Mouse (Mus musculus): Measurements from ENCODE around the gene Sltm. TPM values are rescaled to one million over a fixed set of nuclear protein-coding genes. Genes with fewer than 3 reads are reported as not detected.

The Sltm gene
- polyA plus RNA-seq, 1 experiment from 2014 or later, result 51.2 TPM

DNA sequence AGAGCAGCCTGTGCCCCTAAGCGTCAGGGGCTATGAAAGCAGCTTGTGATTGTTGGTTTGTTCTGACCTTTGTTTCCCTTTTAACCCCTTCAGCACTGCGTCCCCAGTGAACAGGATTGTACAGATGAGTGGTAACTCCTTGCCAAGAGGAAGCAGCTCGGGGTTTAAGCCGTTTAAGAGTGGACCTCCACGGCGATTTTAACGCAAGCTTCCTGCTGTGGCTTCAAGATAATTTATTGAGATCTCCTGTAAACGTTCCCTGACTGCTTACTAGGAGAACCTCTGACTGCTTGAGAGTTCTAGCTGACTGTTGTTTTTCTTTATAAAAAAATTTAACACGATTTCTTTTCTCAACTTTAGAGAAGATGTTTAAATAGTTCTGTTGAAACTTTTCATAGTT, 48.9 kb downstream of the Sltm start:
- peaks cover 57% of the 10 kb centered on the region for H3K36me3 ChIP-seq (ENCODE audit: control insufficient read depth, insufficient read depth, low read length)
- H3K4me3 ChIP-seq (ENCODE audit: low read depth, low read length), result no peak overlapping the region
- H3K27ac ChIP-seq (ENCODE audit: low read depth, low read length), result no peak overlapping the region
- ATAC-seq (replicated peaks; ENCODE audit: low FRiP score) (no peak), DNase-seq (ENCODE audit: low spot score) (no peak)
- H3K4me1 ChIP-seq (replicated peaks; ENCODE audit: control insufficient read depth, insufficient read depth, low read length), result 0 out of 2 replicates have a peak, but pooled peaks cover 2% of the 10 kb centered on the region
- no peak overlapping the region for H3K9ac ChIP-seq (ENCODE audit: low read depth, low read length)
- no peaks in the 10 kb centered on the region for H3K27me3 ChIP-seq (replicated peaks; ENCODE audit: control insufficient read depth, insufficient read depth, low read length)
- H3K9me3 ChIP-seq (ENCODE audit: control insufficient read depth, low read length), result no peaks in the 10 kb centered on the region
- no peak overlapping the region for H3K4me2 ChIP-seq
- WGBS, result 58% methylated on average over 9 of the region's 9 CpGs

DNA sequence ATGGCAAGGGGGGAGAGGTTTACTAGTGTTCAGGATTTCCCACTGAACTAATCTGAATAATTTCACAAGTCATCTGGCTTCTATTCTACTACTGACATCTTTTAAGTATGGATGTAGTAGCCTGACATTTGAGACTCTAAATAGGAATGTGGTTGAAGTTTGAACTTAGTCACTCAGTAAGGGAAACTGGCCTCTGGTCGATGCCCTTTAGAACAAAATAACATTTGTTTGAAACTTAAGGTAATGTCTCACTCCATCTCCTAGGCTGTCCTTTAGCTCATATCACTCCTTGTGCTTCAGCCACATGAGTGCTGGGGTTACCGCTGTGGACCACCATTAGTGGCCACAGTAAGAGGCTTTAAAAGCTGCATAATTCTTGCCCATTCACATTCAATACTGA, 55.7 kb downstream of the Sltm start:
- no peaks in the 10 kb centered on the region for H3K27me3 ChIP-seq (replicated peaks; ENCODE audit: control insufficient read depth, insufficient read depth, low read length)
- H3K9ac ChIP-seq (ENCODE audit: low read depth, low read length), result no peak overlapping the region
- no peaks in the 10 kb centered on the region for H3K9me3 ChIP-seq (ENCODE audit: control insufficient read depth, low read length)
- H3K4me1 ChIP-seq (replicated peaks; ENCODE audit: control insufficient read depth, insufficient read depth, low read length), result no peaks in the 10 kb centered on the region
- no peak overlapping the region for H3K4me2 ChIP-seq
- no peak for DNase-seq (ENCODE audit: low spot score)
- H3K27ac ChIP-seq (ENCODE audit: low read depth, low read length), result no peak overlapping the region
- H3K36me3 ChIP-seq (ENCODE audit: control insufficient read depth, insufficient read depth, low read length), result peaks cover 7% of the 10 kb centered on the region; the same call in 1 of the 2 replicates
- ATAC-seq (replicated peaks; ENCODE audit: low FRiP score), result no peak
- H3K4me3 ChIP-seq (ENCODE audit: low read depth, low read length), result no peak overlapping the region
- WGBS, result 91% methylated on average over 2 of the region's 2 CpGs

DNA sequence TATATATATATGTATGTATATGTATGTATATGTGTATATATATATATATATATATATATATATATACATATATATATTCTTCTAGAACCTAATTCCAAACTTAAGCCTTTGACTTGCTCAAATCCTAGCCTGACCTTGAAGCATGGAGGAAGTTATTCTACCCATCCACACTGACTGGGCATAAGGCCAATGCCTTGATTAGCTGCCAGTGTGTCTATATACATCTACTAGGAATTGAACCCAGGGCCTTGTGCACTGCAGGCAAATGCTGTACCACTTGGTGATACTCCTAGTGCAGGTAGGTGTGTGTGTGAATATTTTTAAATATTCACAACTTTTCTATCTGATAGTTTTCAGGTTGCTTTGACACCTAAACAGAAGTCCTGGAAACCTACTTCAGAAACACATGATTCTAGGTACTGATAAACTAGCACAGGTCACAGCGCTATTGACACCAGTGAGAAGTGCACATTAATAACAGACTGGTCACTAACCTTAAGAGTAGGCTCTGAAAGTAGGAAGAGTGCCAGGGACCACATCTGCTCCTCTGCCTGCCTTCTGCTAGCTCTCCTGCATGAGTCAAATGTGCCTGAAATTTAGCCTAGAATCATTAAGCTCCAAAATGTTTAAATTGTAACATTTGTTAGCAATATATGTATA, 59.8 kb downstream of the Sltm start:
- Histone ChIP-seq H3K4me3 (ENCODE audit: low read depth, low read length) (no peak overlapping the region), H3K4me1 (replicated peaks; ENCODE audit: control insufficient read depth, insufficient read depth, low read length) (no peaks in the 10 kb centered on the region), H3K27ac (ENCODE audit: low read depth, low read length) (no peak overlapping the region), H3K27me3 (replicated peaks; ENCODE audit: control insufficient read depth, insufficient read depth, low read length) (no peaks in the 10 kb centered on the region), H3K9me3 (ENCODE audit: control insufficient read depth, low read length) (no peaks in the 10 kb centered on the region), H3K9ac (ENCODE audit: low read depth, low read length) (no peak overlapping the region), H3K4me2 (no peak overlapping the region), H3K36me3 (ENCODE audit: control insufficient read depth, insufficient read depth, low read length) (peaks cover 9% of the 10 kb centered on the region)
- DNase-seq (ENCODE audit: low spot score) (no peak), ATAC-seq (replicated peaks; ENCODE audit: low FRiP score) (no peak)
- 94% methylated on average over 1 of the region's 1 CpGs for WGBS

DNA sequence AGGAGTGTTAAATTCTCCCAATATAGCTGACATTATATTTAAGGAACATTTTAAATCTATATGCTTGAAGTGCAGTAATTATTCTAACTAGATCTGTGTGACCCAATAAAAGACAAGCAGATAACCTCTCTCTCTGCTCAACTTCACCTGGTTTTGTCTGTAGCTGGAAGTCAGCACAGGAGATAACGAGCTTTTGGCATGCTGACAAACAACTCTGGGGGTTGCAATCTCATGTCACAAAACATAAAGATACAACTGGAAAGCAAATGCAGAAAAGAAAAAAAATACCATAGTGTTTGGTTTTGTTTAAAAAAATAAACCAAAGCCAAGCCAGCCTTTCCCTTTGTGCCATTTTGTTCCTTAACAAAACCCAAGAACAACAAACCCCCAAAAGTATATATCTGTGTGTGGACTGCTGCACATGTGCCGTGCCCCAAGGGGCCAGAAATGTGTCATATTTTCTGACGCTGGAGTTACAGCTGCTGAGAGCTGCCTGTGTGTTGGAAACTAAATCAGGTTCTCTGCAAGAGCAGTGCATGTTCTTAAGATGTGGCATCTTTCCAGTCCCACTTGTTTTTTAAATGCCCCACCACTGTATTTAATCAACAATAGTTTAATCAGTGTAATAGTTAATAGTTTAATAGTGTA, 68.6 kb downstream of the Sltm start:
- no peak overlapping the region for H3K9ac ChIP-seq (ENCODE audit: low read depth, low read length)
- 77% methylated on average over 3 of the region's 3 CpGs for WGBS
- H3K36me3 ChIP-seq (ENCODE audit: control insufficient read depth, insufficient read depth, low read length), result peaks cover 12% of the 10 kb centered on the region
- no peak overlapping the region for H3K27ac ChIP-seq (ENCODE audit: low read depth, low read length)
- DNase-seq (ENCODE audit: low spot score) (no peak), ATAC-seq (replicated peaks; ENCODE audit: low FRiP score) (no peak)
- H3K4me3 ChIP-seq (ENCODE audit: low read depth, low read length), result no peak overlapping the region
- no peaks in the 10 kb centered on the region for H3K4me1 ChIP-seq (replicated peaks; ENCODE audit: control insufficient read depth, insufficient read depth, low read length)
- no peaks in the 10 kb centered on the region for H3K27me3 ChIP-seq (replicated peaks; ENCODE audit: control insufficient read depth, insufficient read depth, low read length)
- no peaks in the 10 kb centered on the region for H3K9me3 ChIP-seq (ENCODE audit: control insufficient read depth, low read length)
- H3K4me2 ChIP-seq, result no peak overlapping the region

DNA sequence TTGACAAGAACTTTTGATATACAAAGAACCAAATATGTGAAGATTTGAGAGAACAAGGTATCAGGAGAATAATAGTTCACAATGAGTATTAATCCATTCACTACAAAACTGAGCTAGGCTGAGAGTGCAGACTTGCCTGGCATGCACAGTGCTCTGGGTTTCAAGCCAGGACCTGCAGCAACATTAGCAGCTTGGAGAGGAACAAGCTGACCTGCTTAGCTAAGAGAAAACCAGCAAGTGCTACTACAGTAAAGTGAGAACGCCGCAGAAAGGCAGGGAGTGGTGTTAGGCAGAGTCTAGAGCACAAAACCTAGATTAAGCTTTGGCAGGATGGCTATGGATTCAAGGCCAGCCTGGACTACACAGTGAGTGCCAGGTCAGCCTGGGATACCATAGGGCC, 87.2 kb downstream of the Sltm start:
- Histone ChIP-seq H3K4me1 (replicated peaks; ENCODE audit: control insufficient read depth, insufficient read depth, low read length) (no peaks in the 10 kb centered on the region), H3K9me3 (ENCODE audit: control insufficient read depth, low read length) (no peaks in the 10 kb centered on the region), H3K27ac (ENCODE audit: low read depth, low read length) (no peak overlapping the region), H3K36me3 (ENCODE audit: control insufficient read depth, insufficient read depth, low read length) (no peaks in the 10 kb centered on the region), H3K4me3 (ENCODE audit: low read depth, low read length) (no peak overlapping the region), H3K9ac (ENCODE audit: low read depth, low read length) (no peak overlapping the region), H3K27me3 (replicated peaks; ENCODE audit: control insufficient read depth, insufficient read depth, low read length) (no peaks in the 10 kb centered on the region), H3K4me2 (no peak overlapping the region)
- DNase-seq (ENCODE audit: low spot score) (no peak), ATAC-seq (replicated peaks; ENCODE audit: low FRiP score) (no peak)
- 95% methylated on average over 2 of the region's 2 CpGs for WGBS

DNA sequence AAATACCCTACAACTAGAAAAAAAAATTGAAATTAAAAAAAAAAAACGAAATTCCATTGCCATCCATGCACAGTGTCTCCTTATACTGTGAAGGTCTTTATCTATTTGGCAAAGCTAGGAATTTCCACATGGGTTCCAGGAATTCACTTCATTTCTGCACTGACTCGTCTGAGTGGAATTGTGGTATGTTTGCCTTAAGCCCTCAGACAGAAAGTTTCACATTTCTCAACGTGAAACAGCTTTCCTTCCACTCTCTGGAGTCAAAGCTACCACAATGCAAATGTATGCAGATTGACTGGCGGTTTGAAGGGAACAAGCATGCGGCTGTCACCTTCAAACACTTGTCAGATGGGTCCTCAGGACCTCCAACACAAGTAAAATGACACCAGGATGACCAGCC, 89.1 kb downstream of the Sltm start:
- 28% methylated on average over 5 of the region's 5 CpGs for WGBS
- ATAC-seq (replicated peaks; ENCODE audit: low FRiP score), result no peak
- Histone ChIP-seq H3K9ac (ENCODE audit: low read depth, low read length) (no peak overlapping the region), H3K27ac (ENCODE audit: low read depth, low read length) (no peak overlapping the region), H3K4me1 (replicated peaks; ENCODE audit: control insufficient read depth, insufficient read depth, low read length) (no peaks in the 10 kb centered on the region), H3K27me3 (replicated peaks; ENCODE audit: control insufficient read depth, insufficient read depth, low read length) (no peaks in the 10 kb centered on the region), H3K4me3 (ENCODE audit: low read depth, low read length) (no peak overlapping the region), H3K4me2 (no peak overlapping the region), H3K9me3 (ENCODE audit: control insufficient read depth, low read length) (no peaks in the 10 kb centered on the region), H3K36me3 (ENCODE audit: control insufficient read depth, insufficient read depth, low read length) (no peaks in the 10 kb centered on the region)
- no peak for DNase-seq (ENCODE audit: low spot score)

DNA sequence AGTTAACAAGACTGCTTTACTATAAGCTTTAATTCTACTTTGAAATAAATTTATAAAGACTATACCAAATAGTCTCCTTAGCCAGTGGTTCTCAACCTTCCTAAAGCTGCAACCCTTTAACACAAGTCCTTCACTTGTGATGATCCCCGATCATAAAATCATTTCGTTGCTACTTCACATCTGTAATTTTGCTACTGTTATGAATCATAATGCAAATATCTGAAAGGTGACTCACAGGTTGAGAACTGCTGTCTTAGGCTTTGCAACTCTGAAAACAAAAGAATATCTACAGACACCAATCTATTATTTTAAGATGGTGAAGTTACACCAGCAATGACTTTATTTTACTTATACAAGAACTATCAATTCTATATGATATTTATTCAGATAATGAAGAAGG, 94.2 kb downstream of the Sltm start:
- no peak overlapping the region for H3K9ac ChIP-seq (ENCODE audit: low read depth, low read length)
- WGBS, result 86% methylated on average over 2 of the region's 2 CpGs
- no peaks in the 10 kb centered on the region for H3K36me3 ChIP-seq (ENCODE audit: control insufficient read depth, insufficient read depth, low read length)

More for the DNA sequence above, 94.2 kb downstream of the Sltm start:
- Histone ChIP-seq H3K9me3 (ENCODE audit: control insufficient read depth, low read length) (no peaks in the 10 kb centered on the region), H3K4me3 (ENCODE audit: low read depth, low read length) (no peak overlapping the region), H3K4me1 (replicated peaks; ENCODE audit: control insufficient read depth, insufficient read depth, low read length) (no peaks in the 10 kb centered on the region), H3K27ac (ENCODE audit: low read depth, low read length) (no peak overlapping the region), H3K4me2 (no peak overlapping the region), H3K27me3 (replicated peaks; ENCODE audit: control insufficient read depth, insufficient read depth, low read length) (no peaks in the 10 kb centered on the region)
- ATAC-seq (replicated peaks; ENCODE audit: low FRiP score) (no peak), DNase-seq (ENCODE audit: low spot score) (no peak)
